Mouse (Mus musculus) spleen, adult 10 weeks (tissue): ENCODE results near the gene Pdgfb. TPM values are rescaled to one million over a fixed set of nuclear protein-coding genes. Genes with fewer than 3 reads are reported as not detected.

Experiments
- polyA plus RNA-seq: library from polyadenylated mRNA; stranded (reverse); fragments of 350-450 nt; fragmentation: Illumina TruSeq; extraction: RNeasy Lipid Tissue Mini Kit (QIAGEN cat#74804); gene quantifications from one replicate; pipeline ENCODE4 v1.2.3, GENCODE M21; 2015; ENCODE audit warnings: low replicate concordance; ENCODE audit not compliant: insufficient read depth

The Pdgfb gene
- polyA plus RNA-seq: 4.6 TPM

DNA sequence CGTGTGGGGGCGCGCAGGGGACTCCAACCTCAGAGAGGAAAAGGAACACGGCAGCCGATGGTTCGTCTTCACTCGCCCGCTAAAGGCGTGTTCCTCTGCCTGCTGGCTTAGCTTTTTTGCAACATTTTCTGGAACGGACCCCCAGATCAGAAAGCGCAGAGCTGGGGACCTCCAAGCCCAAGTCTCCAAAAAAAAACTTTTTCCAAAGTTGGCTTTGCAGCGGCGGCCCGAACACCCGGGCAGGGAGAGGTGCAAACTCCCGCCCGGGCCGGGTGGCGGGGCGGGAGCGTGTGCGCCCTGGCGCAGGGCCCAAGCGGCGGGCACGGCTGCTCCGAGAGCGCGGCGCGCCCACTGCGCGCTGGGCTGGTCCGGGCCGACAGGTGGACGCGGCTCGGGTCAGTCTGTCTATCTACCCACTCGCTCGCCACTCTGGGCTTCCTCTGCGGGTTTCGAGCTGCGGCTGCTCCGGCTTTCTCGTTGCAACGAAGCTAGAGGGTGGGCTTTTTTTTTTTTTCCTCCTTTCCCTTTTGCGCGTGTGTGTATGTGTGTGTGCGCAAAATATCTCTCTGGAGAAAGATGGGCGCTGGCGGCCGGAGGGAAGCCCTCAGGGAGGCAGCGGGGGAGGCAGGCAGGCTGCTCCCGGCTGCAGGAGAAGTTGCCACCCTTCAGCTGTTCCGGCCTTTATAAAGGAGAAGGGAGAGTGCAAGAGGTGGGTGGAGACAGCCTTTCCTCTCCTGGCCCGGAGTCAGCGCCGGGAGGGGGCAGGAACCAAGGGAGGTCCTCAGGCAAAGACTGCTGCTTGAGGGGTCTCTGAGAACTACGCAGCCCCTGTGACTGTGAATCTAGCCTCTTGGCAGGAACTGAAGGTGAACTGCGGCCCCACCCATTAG is at the start of gene Pdgfb:
Pdgfb (minus strand) TSS at position 657 of the 890 bp plus-strand sequence.

DNA sequence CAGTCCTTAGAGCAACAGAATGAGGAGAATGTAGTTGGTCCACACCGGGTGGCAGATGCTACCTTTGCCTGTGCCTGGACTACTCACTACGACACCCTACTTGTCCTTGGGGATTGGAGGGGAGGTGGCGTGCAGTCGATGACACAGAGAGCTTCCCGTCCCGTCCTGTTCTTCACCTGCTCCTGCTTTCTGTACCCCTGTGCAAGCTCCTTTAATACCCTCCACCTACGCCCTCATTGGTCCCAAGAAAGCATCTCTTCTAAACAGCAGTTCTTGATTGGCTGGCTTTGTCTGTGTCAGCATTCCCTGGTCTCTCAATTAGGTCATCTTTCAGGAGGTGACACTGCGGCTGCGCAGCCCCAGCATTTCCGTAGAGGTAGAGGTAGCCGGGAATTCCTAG is 43.8 kb downstream of the Pdgfb start, which contains the start of gene Cbx7:
Cbx7 (minus strand) TSS at position 180 of the 400 bp plus-strand sequence.

Other genes starting within 250 kb of the Pdgfb start
- gene Dnal4, start 237.1 kb downstream of the Pdgfb start, polyA plus RNA-seq: 4.7 TPM
- 1.9 TPM for gene Nptxr, start 210.2 kb downstream of the Pdgfb start, polyA plus RNA-seq
- gene Npcd, start 180.7 kb downstream of the Pdgfb start, polyA plus RNA-seq: not detected
- gene Cbx6, start 180.3 kb downstream of the Pdgfb start, polyA plus RNA-seq: 12.9 TPM
- 616 TPM for gene Apobec3, start 123.3 kb downstream of the Pdgfb start, polyA plus RNA-seq
- gene Cbx7, start 43.9 kb downstream of the Pdgfb start, polyA plus RNA-seq: 65.1 TPM
- 0.41 TPM for gene Syngr1, start 76.4 kb upstream of the Pdgfb start, polyA plus RNA-seq
- gene Rpl3, start 76.9 kb upstream of the Pdgfb start, polyA plus RNA-seq: 1,491 TPM
- gene Tab1, start 118.2 kb upstream of the Pdgfb start, polyA plus RNA-seq: 5.5 TPM
- 4.2 TPM for gene Mgat3, start 158.7 kb upstream of the Pdgfb start, polyA plus RNA-seq
- gene Mief1, start 219.0 kb upstream of the Pdgfb start, polyA plus RNA-seq: 17.5 TPM
- not detected for gene AC140267.1, start 220.9 kb upstream of the Pdgfb start, polyA plus RNA-seq
- 179 TPM for gene Atf4, start 240.2 kb upstream of the Pdgfb start, polyA plus RNA-seq
- 16.5 TPM for gene Rps19bp1, start 249.3 kb upstream of the Pdgfb start, polyA plus RNA-seq